Mouse (Mus musculus) gastrocnemius, postnatal 4 days (tissue): ENCODE measurements around the gene Mvb12b. TPM values are rescaled to one million over a fixed set of nuclear protein-coding genes. Genes with fewer than 3 reads are reported as not detected.

ENCODE experiments used
- DNase-seq, 2 experiments: peaks; one replicate each; pipeline ENCODE4 v3.0.0; 2021 to 2022; ENCODE audit warnings: low spot score in 2 of 2, mixed read lengths in 2 of 2
- total RNA-seq, 2 experiments: library from RNA; stranded (reverse); gene quantifications; 2 replicates each; pipeline ENCODE4 v1.2.3; 2021

Gene Mvb12b
- total RNA-seq, 2 experiments from 2014 or later, result 33.3 to 36.7 TPM

DNA sequence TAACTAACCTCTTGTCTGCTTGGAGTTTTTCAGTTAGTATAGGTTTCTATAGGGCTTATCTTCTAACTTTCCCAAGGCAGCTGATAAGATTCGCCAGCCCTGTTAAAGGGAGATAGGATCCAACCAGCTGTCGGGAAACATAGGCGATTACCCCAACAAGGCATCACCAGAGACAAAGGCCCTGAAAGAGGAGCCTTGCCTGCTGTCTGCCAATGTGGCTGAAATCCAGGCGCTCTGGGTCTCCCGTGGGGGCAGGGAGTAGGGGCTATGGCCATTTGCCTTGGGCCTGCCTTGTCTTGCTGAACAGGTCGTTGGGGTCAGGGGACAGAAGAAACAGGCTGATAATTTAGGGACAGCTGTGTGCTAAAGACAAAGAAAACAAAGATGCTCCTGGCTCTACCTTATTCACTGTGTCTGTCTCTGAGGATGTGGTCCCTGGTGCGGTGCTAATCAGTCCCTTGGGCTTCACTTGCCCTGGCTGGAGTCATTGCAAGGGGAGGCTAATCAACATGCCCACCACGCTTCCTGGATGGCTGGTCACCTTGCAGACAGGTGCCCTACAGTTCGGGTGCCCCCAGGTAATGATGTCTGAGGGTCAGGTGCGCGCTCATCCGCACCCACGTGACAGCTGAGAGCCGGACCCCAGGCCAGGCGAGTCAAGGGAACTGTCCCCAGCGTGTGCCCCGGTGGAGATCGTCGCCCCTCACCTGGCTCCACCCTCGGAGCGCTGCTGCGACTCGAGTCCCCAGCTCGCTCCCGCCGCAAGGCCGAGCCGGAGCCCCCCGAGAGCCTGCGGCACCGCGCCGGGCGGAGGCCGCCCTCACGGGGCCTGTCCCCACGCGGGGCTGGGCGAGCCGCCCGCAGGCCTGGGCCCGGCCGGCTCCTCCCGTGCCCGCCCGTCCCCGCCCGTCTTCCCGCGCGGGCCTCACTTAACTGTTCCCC lies 1.1 kb downstream of the Mvb12b start:
- peak; percentile 42 to 61 for DNase-seq

DNA sequence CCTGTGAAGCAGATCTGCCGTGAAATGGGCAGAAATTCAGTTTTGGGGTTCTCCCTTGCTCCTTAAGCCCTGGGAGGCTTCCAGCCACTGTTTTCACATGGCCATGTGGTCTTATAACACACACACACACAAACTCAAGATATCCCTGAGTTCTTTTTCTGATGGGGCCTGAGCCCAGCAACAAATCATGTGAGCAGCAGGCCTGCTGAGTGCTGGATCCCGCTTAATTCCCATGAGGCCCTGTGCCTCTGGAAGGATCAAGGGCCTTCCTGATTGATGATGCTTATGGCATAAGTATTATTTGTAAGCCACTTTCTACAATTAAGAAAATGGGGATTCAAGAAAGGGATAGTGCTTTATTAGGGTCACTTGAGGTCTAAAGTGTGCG lies 2.5 kb downstream of the Mvb12b start:
- DNase-seq, result no peak

DNA sequence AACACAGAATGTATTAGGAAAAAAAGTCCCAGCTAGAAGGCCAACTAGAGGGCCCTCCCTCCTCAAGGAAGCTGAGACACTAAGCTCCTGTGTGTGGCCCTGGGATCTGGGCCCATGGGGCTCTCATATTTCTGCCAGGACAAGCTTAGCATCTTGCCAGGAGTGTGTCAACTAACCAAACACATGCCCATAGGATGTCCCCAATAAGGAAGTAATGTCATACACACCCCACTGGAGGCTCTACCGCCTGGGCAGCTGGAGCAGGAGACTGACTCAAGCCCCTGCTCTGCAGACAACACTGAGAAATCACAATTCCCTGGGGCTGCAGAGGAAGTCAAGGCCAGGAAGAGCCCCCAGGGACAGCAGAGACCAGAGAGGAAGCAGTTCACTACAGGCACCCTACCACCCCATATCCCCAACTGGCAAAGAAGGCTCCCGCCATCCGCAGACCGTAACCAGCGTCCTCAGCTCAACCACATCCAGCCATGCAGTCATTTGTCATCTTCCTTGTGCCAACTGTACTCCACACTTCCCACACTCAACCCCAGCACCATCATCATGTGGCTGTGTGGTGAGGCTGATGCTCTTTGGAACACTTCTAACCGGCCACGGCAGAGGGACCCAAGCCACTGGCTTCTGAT lies 3.0 kb downstream of the Mvb12b start:
- DNase-seq, result no peak

DNA sequence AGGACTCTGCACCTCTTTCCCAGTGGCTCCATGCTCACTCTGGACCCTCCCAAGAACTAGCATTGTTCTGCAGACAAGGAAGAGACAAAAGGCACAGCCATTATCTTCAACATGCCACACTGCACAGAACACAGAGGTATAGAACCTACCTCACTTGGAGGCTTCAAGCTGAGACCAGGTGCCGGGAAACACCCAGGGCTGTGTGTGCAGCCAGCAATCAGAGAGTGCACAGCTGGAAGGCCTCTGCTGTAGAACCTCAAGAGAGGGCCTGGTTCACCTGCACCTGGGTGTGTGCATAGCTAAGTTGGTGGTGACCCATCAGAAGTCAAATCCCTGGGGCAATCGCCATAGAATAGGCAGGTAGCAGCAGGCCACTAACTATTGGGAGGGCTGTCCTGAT lies 8.5 kb downstream of the Mvb12b start:
- DNase-seq, result no peak

DNA sequence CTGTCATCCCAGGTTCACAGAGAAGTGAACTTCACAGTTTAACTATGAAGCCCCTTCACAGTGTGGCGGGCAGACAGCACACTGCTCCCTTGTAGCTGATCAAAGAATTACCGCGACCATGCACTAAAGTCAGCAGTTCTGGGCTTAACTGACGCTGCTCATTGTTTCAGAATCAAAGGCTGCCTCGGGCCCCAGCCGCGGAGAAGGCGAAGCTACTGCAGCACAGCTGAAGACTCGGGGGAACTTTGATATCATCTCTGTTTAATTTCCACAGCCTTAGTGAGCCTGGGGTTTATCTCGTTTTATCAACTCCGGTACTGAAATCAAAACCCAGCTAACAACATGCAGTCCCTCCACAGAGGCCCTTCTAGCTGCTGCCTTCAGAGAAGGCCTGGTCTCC lies 9.3 kb downstream of the Mvb12b start:
- no peak for DNase-seq

DNA sequence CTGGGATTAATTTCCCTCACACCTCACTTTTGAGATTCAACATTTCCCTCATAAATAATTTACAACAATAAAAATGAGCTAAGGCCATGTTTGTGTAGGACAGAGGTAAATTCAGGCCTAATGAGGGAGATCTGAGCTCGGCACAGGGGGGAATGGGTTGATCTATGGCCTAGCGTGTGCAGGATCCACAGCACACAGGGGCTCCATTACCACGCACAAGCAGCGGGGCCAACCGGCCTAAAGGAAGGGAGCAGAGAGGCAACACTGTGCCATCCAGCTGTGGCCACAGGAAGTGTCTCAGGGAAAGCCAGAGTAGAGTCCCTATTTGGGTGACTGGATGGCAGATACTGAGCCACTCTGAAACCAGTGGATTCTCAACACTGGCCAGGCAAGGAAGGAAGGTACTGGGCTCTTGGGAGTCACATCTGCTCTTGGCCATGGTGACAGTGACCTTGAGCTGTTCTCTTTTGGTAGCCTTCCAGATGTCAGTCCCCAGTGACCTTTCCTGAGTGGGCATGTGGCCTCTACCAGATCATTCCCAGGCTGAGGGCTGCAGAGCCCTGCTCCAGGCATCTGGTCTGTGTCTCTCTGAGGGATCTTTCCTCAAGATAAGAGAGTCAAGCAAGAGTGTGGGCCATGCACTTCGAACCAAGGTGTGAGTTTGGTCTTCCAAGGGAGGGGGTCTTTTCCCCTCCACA lies 9.9 kb downstream of the Mvb12b start:
- no peak for DNase-seq

DNA sequence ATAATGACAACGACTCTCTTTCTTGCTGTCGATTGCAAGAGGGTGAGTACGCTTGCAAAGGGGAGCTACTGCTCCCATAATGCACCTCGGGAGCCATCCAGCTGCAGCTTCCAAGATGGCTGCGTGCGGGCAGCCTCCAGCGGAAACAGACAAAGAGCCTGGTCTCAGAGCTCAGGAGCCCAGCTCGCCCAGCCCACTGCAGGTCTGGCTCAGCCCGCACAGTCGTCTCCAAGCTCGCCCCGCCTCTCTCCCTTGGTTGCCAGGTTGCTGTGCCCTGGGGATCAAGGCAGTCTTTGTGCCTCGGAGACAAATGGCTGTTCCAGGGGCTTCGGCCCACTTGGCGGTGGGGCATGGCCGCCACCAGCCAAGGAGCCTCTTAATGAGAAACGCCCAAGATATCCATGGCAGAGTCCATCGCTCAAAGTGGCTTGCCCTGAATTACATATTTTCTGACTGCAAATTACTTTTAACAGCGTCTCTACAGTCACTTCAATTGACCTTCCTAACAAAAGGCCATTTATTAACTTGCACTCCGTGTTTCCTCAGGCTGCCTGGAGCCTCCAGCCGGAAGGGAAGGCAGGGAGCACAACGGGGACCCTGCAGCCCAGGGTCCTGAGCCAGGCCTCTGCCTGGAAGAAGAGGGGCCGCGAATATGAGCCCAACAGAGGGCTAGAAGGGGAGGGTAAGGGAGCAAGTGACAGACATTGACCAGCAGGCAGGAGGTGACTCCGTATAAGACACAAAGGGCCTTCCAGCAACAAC lies 11.0 kb downstream of the Mvb12b start:
- peak; percentile 44 to 68 for DNase-seq

DNA sequence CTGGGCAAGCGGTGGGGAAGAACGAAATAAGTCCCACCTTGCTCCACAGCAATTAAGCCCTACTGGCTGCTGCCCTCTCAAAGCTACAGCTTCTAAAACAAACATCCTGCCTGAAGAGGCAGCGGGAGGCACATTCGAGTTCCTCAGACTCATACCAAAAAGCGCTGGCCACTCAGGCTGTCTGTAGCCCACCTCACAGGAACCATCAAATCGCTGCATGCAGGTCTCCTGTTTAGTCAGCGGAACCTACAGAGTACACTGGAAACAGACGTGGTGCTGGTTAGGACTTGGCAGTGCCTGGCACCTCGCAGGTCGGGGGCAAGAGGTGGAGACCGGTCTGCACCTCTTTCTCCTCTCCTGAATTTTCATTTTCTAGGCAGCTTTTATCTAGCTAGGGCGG lies 12.2 kb downstream of the Mvb12b start:
- no peak for DNase-seq

DNA sequence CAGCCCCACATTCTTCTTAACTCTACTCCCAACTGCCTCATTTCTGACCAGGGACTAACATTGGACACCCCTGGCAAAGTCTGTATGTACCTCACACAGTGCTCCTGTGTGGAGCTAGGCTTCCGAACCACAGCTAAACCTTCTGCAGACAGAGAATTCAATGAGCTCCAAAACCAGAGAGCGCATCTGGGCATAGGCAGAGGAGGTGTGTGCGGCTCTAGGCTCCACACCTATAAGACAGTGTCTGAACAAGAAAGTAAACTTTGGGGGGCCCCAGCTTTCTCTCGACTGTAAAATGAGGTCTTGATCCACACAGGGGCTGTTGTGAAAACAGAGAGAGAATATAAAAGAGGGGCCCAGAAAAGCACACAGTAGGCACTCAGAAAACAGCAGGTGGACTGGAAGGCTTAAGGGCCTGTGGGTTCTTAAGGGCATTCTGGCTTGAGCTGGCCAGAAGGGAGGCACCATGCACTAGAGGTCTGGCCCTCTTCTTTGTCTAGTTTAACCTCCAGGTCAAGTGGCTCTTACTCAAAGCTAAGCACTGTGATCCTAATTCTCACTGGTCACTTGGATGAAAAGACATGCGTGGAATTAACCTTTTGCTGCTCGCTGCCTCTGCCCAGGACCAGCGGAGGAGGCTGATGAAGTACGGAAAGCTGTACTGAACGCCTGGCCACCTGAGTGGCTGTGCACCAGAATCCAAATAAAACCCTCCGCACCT lies 12.7 kb downstream of the Mvb12b start:
- DNase-seq, result no peak

DNA sequence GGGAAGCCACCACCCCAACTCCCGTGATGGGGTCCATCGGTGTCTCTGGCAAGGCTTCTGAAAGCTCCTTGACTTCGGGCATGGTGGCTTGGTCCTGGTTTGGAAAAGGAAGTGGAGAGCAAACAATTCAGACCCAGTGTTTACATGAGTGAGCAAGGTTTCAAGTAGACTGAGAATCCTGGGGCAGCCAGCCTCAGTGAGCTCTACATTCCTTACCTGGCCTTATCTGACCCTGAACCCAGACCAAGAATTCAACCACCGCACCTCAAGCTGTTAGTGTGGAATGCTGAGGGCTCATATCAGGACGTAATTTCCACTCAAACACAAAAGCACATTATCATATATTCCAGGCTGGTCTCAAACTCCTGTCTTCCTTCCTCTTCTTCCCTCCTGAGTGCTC lies 13.4 kb downstream of the Mvb12b start:
- no peak for DNase-seq

DNA sequence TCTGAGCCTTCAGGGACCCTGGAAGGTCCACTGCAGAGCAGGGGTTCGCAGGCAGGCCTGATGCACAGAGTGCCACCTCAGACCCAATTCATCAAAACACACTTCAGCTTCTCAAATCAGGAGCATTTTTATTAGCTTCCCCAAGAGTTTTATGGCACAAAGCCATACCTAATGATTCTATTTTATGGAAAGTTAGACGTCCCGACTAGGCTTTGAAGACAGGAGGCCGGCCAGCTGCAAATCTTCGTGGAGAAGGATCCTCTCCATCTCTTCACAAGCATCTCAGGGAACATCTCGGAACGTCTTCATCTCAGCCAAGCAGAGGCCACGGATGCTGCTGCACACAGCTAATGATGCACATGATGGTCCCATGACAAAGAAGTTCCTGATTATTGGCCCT lies 14.2 kb downstream of the Mvb12b start:
- DNase-seq, result no peak

DNA sequence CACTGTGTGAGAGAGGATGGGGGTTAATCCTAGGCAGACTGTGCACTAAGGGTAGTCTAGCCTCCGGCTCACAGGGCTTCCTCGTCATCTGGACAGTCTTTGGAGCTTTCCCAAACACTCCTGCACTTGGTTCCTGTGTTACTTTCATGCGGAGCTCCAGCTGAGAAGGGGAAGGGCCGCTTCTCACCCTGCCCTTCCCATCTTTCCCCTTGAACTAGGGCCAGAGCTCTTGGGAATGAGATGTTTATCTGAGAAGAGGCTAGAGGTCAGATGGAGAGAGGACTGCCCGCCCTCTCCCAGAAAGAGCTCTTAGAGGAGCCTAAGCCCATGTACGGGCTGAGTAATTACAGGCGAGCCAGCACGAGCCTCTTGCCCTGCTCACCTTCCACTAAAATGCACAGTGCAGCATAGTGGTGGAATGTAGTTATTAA lies 14.9 kb downstream of the Mvb12b start:
- no peak for DNase-seq

DNA sequence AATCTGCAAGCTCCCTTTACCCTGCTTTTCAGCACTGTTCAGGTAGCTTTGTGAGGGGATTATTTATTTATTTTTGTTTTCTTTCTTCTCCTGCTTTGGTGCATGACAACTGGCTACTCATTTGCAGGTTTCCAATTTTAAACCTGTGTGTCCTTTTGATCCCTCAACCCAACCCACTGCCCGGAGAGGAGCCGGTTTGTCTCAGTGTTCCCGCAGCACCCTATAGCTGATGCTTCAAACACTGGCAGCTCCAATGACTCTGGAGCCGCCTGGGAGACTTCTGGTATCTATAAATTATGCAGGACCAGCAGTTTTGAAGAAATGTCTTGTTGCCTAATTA lies 16.6 kb downstream of the Mvb12b start:
- DNase-seq, result no peak

DNA sequence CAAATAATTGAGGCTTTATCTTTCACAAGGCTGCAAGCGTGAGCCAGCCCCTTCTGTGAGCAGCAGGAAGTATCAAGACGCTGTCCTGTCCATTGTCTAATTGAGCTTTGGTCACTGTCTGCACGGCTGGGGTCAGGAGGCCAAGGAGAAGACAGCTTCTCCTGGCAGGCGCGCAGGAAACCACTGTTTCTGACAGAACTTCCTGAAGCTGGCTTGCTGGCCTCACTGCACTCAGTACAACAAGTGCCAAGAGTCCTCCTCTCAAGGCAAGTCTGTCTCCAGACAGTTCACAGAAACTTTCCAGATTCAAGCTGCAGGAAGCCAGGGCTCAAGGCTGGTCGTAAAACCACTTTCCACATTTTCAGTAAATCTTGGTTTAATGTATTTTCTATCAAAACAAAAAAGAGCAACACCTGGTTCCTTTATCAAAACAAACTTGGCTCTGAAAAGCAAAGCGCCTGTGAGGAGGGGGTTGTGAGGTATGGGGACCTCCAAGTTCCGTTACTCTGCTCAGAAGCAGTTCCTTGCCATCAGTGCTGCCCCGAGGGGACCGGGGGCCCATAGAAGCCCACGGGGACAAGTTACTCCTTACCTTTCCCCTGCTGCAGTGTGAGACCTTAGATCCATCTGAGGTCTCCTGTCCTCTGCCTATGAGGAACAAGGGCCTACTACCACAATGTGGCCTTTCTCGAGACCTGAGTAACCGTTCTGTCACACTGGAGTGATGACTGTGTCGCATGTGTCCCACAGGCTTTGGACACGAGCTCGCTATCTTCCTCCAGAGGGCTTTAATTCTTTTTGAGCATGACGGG lies 17.2 kb downstream of the Mvb12b start:
- DNase-seq, result peak in 1 of 2 experiments; percentile 58

DNA sequence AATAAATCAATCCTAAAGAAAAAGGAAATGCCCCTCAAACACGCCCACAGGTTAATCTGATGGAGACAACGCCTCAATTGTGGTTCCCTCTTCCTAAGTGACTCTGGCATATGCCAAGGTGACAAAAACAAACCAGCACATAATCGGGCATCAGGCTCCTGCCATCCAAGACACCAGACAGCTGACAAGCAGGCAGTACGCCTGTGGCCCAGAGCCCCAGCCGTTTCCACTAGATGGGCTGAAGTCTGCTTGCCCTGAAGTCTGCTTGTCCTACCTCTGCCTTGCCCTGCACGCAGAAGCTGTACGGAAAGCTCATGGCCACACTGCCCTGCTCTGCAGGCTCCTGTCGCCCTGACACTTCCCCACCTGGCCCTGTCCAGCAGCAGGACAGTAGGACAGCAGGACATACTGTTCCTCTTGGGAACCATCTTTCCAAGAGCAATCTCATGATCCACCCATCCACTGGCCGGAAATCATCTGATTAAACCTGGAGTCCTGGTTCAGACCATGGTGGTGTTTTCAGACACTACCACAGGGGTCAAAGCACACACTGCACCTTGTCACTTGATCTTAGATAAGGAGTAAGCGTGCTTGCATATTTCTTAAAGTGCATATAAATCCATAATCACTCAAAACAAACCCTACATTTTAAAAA lies 17.9 kb downstream of the Mvb12b start:
- DNase-seq, result no peak

DNA sequence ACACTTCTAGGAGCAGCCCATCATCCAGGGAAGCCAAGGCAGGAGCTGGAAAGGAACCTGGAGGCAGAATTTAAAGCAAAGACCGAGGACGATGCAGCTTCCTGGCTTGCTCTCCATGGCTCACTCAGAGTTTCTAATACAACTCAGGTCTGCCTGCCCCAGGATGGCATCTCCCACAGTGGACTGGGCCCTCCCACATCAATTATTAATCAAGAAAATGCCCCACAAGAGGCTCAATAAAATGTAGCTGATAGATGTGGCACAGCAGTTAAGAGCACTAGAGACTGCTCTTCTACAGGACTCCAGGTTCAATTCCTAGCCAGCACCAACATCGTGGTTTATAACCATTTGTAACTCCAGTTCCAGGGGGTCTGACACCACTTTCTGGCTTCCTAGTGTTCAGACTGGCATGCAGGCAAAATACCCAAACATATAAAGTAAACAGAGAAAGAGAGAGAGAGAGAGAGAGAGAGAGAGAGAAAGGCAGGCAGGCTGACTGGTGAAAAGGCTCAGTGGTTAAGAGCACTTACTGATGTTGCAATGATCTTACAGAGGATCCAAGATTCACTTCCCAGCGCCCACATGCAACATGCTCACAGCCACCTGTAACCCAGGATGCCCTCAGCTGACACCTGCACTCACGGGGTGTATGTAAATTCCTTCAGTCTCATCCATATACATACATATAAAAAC lies 18.6 kb downstream of the Mvb12b start:
- DNase-seq, result no peak

DNA sequence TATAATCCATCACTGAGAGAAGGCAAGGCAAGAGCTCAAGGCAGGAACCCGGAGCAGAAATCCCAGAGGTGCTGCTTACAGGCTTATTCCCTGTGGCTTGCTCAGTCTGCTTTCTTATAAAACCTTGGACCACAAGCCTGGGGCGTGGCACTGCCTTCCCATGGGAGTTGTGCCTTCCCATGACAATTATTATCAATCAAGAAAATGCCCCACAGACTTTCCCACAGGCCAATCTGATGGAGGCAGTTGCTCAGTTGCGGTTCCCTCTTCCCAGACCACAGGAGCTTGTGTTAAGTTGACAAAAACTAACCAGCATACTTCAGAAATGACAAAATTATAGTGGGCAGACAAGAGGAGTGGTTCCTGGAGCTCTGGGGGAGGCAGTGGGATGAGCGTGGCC lies 19.4 kb downstream of the Mvb12b start:
- DNase-seq, result no peak

DNA sequence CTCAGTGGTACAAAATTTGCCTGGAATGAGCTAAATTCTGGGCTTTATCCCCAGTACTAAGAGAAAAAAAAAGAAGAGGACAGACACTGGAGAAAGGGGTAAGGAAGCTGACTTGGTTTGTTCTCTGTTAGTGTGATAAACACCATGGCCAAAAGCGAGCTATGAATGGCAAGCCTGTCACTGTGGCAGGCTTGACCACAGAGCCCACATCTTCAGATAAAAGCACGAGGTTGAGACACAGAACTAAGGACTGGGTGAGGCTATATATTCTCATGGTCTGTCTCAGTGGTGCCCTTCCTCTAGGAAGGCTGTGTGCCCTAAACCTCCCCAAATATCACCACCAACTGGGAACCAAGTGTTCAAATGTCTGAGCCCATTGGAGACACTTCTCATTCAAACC lies 31.0 kb downstream of the Mvb12b start:
- no peak for DNase-seq
